Mouse (Mus musculus) liver, postnatal 0 days (tissue): ENCODE measurements around the gene Msi2.

Experiments used
- CTCF ChIP-seq: sonication (generic); IDR thresholded peaks from 2 replicates; pipeline ENCODE4 v1.5.1; 2016; ENCODE audit warnings: antibody characterized with exemption, low read depth
- EP300 ChIP-seq: IDR thresholded peaks from 2 replicates; pipeline ENCODE4 v1.6.1; 2016; ENCODE audit warnings: antibody characterized with exemption, low read depth, mild to moderate bottlenecking

DNA sequence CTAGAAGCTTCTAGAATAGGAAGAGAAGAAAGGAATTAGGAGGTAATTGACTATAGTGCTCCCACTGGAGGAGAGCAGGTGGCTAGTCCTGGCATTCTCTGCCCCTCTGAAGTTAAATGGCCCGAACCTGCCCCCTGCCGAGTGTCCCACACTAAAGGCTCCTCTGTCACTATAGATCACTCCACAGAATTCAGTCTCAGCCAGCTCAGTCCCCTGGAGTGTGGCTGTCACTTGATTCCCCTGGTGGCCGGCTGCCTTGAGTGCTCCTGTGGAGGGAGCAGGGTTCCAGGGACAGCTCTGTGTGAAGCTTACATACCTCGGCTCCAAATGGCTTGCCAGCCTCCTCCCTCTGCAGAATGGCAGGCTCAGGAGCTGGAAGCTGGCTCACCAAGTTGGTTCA, 391.3 kb downstream of the Msi2 start:
- TF ChIP-seq CTCF (no peak), EP300 (no peak)
